Mouse (Mus musculus): Measurements from ENCODE around the gene Snx29.

DNA sequence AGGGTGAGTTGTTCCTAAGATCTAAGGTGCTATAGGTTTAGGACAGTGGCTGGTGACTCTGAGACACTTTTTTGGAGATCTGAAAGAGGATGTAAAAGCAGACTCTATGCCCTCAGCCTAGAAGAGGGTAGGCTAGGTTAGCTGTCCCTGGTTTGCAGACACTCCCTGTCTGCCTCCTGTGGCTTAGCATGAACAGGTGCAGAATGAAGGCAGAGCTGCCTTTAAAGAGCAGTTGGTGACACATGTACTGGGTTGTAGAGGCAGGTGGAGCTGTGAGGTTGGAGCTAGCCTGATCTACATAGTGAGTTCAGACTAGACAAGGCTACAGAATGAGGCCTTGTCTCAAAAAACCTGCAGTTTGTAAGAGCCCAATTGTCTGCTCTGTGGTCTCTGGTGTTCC is 427.9 kb downstream of the Snx29 start:
- TF ChIP-seq CTCF (IDR thresholded peaks at IDR 0.05; ENCODE audit: borderline replicate concordance, insufficient read depth, low read length) (no peak), POLR2A (IDR thresholded peaks at IDR 0.05; ENCODE audit: low read depth, low read length) (no peak)

Measured in embryonic fibroblast, embryonic 13.5 days (primary cell).